Mouse (Mus musculus) thymus, adult 2 months (tissue): ENCODE results near the gene Tln2.

Source experiments
- CTCF ChIP-seq: fragments of 200-500 bp; IDR thresholded peaks from 2 replicates; pipeline ENCODE4 v1.5.1; 2012; ENCODE audit warnings: mild to moderate bottlenecking, control low read depth, low read length, moderate library complexity, borderline replicate concordance; ENCODE audit not compliant: control insufficient read depth, poor library complexity, insufficient read depth; ENCODE audit errors: extremely low read depth
- POLR2A ChIP-seq: fragments of 200-500 bp; IDR thresholded peaks from 2 replicates; pipeline ENCODE4 v1.6.1; 2012; ENCODE audit warnings: mild to moderate bottlenecking, low read length, control low read depth, moderate library complexity; ENCODE audit not compliant: control insufficient read depth, poor library complexity, insufficient read depth; ENCODE audit errors: extremely low read depth

DNA sequence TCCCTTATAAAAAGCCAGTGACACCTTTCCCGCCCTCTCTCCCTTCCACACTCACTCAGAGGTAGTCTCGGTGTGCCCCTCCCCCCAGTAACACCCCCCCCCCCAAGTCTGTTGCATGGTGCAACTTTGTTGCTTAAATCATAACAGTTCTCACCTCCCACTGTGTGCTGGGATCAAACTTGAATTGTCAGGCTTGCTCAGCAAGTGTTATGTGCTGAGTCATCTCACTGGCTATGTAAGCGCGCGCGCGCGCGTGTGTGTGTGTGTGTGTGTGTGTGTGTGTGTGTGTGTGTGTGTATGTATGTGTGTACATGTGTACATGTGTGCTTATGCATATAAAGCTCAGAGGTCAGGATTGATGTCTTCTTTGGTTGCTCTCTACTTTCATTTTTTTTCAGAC is 350.1 kb downstream of the Tln2 start:
- TF ChIP-seq CTCF (no peak), POLR2A (no peak)
